Mouse (Mus musculus): ENCODE results near the gene Sept5.

The Sept5 gene

GRCm38 (mm10) chr16:18583673-18584357 lies 45.9 kb downstream of the Sept5 start:
- no peak for DNase-seq (ENCODE audit: low read depth, low spot score)

DNA sequence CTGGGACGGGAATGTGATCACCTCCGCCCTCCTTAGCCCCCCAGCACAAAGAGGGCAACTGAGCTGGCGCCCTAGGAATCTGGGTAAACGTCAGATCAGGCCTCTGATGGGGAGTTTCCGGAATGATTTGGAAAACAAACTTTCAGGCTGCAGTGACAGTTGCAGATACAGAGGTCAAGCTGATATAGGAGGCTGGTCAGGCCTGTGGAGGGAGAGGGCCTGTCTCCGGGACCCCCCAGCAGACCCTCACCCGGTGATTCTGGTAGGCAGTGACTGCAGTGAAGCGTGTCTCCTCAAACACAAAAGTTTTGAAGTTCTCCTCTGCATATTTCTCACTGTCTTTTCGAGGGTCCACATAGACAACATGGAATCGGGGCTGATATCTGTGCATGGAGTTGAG lies 46.6 kb downstream of the Sept5 start:
- no peak for DNase-seq (ENCODE audit: low read depth, low spot score)

GRCm38 (mm10) chr16:18582426-18583148 lies 47.2 kb downstream of the Sept5 start:
- no peak for DNase-seq (ENCODE audit: low read depth, low spot score)

DNA sequence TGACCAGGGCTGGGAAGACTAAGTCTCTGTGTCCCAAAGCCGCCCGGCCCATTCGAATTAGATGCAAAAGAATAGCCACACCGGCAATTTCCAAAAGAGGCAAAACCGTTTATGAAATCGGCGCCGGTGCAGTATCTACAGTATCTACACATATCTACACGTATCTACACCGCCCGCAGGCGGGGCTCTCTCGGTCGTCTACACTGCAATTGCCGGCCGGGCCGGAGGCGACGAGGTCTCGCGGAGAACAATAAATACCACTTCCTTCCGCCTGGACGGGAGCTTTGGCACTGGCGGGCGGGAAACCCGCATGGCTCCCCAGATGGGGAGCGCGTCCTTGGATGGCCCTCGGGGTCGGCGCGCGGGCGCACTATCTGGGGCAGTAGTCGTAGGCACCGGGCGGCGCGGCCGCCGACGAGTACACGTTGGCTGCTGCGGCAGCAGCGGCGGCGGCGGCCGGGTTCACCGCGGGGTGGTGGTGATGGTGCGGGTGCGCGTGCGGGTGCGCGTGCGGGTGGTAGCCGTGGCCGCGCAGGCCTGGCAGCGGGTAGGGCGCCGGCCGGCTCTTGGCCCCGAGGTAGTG lies 48.0 kb downstream of the Sept5 start:
- DNase-seq (ENCODE audit: low read depth, low spot score): no peak

GRCm38 (mm10) chr16:18581050-18581622 lies 48.6 kb downstream of the Sept5 start:
- no peak for DNase-seq (ENCODE audit: low read depth, low spot score)

GRCm38 (mm10) chr16:18580389-18580788 lies 49.4 kb downstream of the Sept5 start:
- DNase-seq (ENCODE audit: low read depth, low spot score): no peak

DNA sequence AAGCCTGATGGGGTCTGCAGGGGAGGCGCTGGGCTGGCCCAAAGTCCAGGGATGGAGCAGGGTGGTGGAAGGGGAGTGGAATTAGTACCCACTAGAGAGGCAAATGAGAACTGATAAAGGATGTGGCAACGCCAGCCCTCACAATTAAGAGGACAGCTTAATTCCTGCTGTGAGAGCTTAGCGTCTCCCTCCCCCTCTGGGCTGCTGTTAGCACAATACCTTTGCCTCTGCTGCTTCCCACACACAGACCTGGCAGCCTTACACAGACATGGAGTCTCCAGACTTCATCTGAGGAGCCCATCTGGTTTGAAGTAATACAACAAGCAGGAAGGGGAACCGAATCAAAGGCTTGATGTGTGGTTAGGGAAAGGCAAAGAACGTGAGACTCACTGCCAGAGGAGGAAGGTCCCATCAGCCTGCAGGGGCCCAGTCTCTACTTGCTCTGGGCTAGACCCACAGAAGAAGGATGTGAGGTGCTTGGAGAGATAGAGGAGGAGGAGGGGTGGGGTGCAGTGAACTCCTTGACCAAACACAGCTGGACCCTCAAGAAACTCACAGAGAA lies 52.1 kb downstream of the Sept5 start:
- DNase-seq (ENCODE audit: low read depth, low spot score): no peak

DNA sequence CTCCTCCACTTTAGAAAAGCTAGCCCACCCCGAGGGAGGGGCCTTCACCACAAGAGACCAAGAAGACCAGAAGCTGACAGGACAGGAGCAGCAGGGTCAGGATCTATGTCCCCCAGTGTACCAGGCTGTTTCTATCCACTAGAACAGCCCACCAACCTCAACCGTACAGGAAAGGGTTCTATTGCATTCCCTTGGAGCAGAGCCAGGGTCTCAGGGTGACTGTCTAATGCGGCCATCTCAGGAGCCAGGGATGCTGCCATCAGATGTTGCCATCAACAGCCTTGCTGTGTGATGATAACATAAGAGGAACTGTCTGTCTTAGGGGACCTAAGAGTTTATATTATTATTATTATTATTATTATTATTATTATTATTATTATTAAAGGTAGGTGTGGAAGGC lies 52.7 kb downstream of the Sept5 start:
- no peak for DNase-seq (ENCODE audit: low read depth, low spot score)

GRCm38 (mm10) chr16:18574196-18574595 lies 55.6 kb downstream of the Sept5 start:
- DNase-seq (ENCODE audit: low read depth, low spot score): no peak

Measured in brain, embryonic 18.5 days (tissue).